Mouse (Mus musculus) lung, postnatal 0 days (tissue): ENCODE measurements around the gene Bhlha15. TPM values are rescaled to one million over a fixed set of nuclear protein-coding genes. Genes with fewer than 3 reads are reported as not detected.

Experiments used
- ATAC-seq: fragments of 200-750 bp; cut with Nextera tagmentation; 2 replicates; pipeline ENCODE4 v1.8.0; 2017; ENCODE audit warnings: moderate library complexity
- DNase-seq: peaks from one replicate; pipeline ENCODE4 v3.0.0-alpha.2; 2016; ENCODE audit warnings: low spot score
- H3K27ac ChIP-seq: fragments of 300-500 bp; sonication (generic); 2 replicates; pipeline ENCODE4 v1.5.1; 2014; ENCODE audit warnings: antibody characterized with exemption, mild to moderate bottlenecking, low read length, mixed read lengths
- H3K27me3 ChIP-seq: fragments of 300-500 bp; sonication (generic); replicated peaks from 2 replicates; pipeline ENCODE4 v1.6.1; 2014; ENCODE audit warnings: low read length, mixed read lengths; ENCODE audit not compliant: insufficient read depth
- H3K36me3 ChIP-seq: fragments of 300-500 bp; sonication (generic); 2 replicates; pipeline ENCODE4 v1.6.1; 2014; ENCODE audit warnings: low read length, mixed read lengths; ENCODE audit not compliant: insufficient read depth
- H3K4me1 ChIP-seq: fragments of 300-500 bp; sonication (generic); 2 replicates; pipeline ENCODE4 v1.6.1; 2014; ENCODE audit warnings: antibody characterized with exemption, low read depth, low read length, mixed read lengths; ENCODE audit not compliant: insufficient read depth
- H3K4me2 ChIP-seq: fragments of 300-500 bp; sonication (generic); replicated peaks from 2 replicates; pipeline ENCODE4 v1.6.1; 2014; ENCODE audit warnings: low read depth, mild to moderate bottlenecking, low read length, moderate library complexity, mixed read lengths
- H3K4me3 ChIP-seq: fragments of 300-500 bp; sonication (generic); 2 replicates; pipeline ENCODE4 v1.5.1; 2014; ENCODE audit warnings: low read depth, low read length
- H3K9ac ChIP-seq: fragments of 300-500 bp; sonication (generic); replicated peaks from 2 replicates; pipeline ENCODE4 v1.6.1; 2014; ENCODE audit warnings: low read depth, mild to moderate bottlenecking
- H3K9me3 ChIP-seq: fragments of 300-500 bp; sonication (generic); 2 replicates; pipeline ENCODE4 v1.6.1; 2016; ENCODE audit warnings: low read length, mixed read lengths
- CTCF ChIP-seq: IDR thresholded peaks from 2 replicates; pipeline ENCODE4 v1.5.1; 2016; ENCODE audit warnings: antibody characterized with exemption, mild to moderate bottlenecking
- EP300 ChIP-seq: IDR thresholded peaks from 2 replicates; pipeline ENCODE4 v1.6.1; 2016; ENCODE audit warnings: antibody characterized with exemption, mild to moderate bottlenecking, control low read depth
- WGBS: fragments of 180-500 bp; shearing (Covaris S2); extraction: QIAGEN DNeasy Blood & Tissue Kit; methylation state at CpG from one replicate; pipeline ENCODE4 v1.1.7; 2014; 5-methylcytosine and 5-hydroxymethylcytosine counted together
- polyA plus RNA-seq: library from polyadenylated mRNA; unstranded; fragments of >200 nt; fragmentation: Nextera tagmentation; extraction: Ambion mirVana; gene quantifications from 2 replicates; pipeline ENCODE4 v1.2.1, GENCODE M21; 2015

Bhlha15 gene
- polyA plus RNA-seq = 0.20 TPM in 1 of 2 replicates, not detected in the other

DNA sequence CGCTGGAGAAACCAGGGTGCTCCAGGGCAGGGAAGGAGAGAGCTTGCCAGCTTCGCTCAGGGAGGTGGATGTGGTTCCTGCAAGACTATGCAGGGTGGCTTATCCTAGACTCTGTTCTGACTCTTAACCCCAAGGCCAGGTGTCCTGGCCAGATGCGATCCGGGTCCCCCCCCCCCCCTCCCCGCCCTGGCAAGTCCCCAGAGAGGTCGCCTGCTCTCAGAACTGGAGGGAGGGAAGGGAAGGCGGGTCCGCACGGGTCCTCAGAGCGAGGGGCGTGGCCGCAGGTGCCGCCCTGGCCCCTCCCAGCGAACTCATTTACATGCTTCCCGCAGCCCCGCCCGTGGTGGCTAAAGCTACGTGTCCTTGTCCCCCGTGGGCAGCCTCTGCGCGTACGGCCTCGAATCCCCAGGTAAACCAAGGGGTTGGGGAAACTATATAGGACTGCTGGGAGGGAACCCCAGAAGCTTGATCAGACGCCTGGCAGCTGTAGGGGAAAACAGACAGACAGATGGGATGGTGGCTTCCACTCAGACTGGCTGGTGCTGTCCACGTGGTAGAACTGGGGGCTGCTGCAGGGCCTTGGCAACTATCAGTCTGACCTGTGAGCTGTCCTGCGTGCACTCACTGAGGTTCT, at the start of gene Bhlha15:
Gene Bhlha15, plus strand, starts transcription at position 337 of the 634 bp plus-strand sequence.
- DNase-seq = peak; percentile 80
- H3K9ac ChIP-seq = no peak within 1 kb of the TSS

DNA sequence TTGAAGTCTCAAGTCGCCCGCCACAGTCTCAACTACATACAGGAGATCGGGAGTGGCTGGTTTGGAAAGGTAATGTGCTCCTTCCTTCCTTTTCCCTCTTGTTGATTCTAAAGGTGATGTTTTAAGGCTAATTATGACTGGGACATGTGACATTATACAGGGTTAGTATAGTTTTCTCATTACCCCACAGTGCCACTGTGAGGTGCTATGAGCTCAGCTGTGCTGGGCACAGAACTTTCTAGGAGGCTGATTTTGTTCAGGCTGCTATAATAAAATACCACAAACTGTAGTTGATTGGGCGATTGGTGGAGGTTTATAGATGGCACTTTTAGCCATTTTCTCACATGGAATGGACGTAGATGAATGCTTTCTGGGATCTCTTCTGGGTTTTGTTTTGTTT, 46.6 kb upstream of the Bhlha15 start:
- Histone ChIP-seq H3K27ac (no peak overlapping the region), H3K4me1 (no peaks in the 10 kb centered on the region), H3K9ac (no peak overlapping the region), H3K27me3 (no peaks in the 10 kb centered on the region), H3K4me3 (no peak overlapping the region), H3K36me3 (peaks cover under 1% of the 10 kb centered on the region; the same call in 1 of the 2 replicates), H3K4me2 (no peak overlapping the region), H3K9me3 (no peaks in the 10 kb centered on the region)
- DNase-seq (no peak), ATAC-seq (no peak)
- 92% methylated on average over 5 of the region's 5 CpGs for WGBS
- no peak for TF ChIP-seq EP300
- peak; percentile 60 for TF ChIP-seq CTCF

More for the DNA sequence above, at the start of gene Bhlha15:
- ATAC-seq = peak; percentile 78
- Histone ChIP-seq H3K4me2 (peak within 1 kb of the TSS; percentile 46), H3K4me3 (no peak within 1 kb of the TSS), H3K4me1 (peaks cover 4% of the 10 kb centered on the region; the same call in 1 of the 2 replicates), H3K27ac (no peak within 1 kb of the TSS), H3K36me3 (no peaks in the 10 kb centered on the region), H3K27me3 (no peaks in the 10 kb centered on the region), H3K9me3 (no peaks in the 10 kb centered on the region)
- no peak for TF ChIP-seq CTCF
- 7% methylated on average over 19 of the region's 26 CpGs for WGBS

GRCm38 (mm10) chr5:144146898-144147297, 43.2 kb upstream of the Bhlha15 start:
- Histone ChIP-seq H3K4me2 (no peak overlapping the region), H3K4me3 (no peak overlapping the region), H3K27ac (no peak overlapping the region; the same call in 1 of the 2 replicates), H3K9me3 (no peaks in the 10 kb centered on the region), H3K27me3 (no peaks in the 10 kb centered on the region), H3K36me3 (peaks cover 6% of the 10 kb centered on the region; the same call in 1 of the 2 replicates), H3K4me1 (peaks cover 5% of the 10 kb centered on the region; the same call in 1 of the 2 replicates), H3K9ac (no peak overlapping the region)
- ATAC-seq (no peak), DNase-seq (peak; percentile 49)
- no peak for TF ChIP-seq CTCF
- TF ChIP-seq EP300 = peak; percentile 91

DNA sequence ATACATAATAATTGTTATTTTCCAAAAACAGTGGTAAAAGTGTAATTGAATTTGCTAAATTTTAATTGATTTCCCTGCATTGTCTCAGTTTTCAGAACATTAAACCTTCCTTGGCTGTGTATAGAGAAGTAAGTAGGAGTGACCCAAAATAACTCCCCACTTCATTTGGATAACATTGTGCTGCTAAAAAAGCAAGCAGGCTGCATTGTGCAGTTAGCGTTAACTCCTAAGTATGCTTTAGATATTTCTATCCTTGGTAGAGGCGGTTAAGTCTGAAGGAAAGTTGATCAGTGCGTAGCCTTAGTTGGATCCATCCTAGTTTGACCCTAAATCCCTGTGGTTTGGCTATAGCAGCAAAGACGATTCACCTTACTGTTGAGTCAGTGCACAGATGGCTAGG, 40.6 kb upstream of the Bhlha15 start:
- H3K36me3 ChIP-seq = peaks cover 6% of the 10 kb centered on the region; the same call in 1 of the 2 replicates
- 96% methylated on average over 4 of the region's 4 CpGs for WGBS
- H3K4me2 ChIP-seq = no peak overlapping the region
- no peak for DNase-seq
- H3K27me3 ChIP-seq = no peaks in the 10 kb centered on the region
- H3K9ac ChIP-seq = no peak overlapping the region
- no peak overlapping the region for H3K4me3 ChIP-seq
- TF ChIP-seq CTCF (no peak), EP300 (no peak)
- no peaks in the 10 kb centered on the region for H3K9me3 ChIP-seq
- no peak for ATAC-seq
- H3K27ac ChIP-seq = no peak overlapping the region
- H3K4me1 ChIP-seq = peaks cover 5% of the 10 kb centered on the region; the same call in 1 of the 2 replicates

DNA sequence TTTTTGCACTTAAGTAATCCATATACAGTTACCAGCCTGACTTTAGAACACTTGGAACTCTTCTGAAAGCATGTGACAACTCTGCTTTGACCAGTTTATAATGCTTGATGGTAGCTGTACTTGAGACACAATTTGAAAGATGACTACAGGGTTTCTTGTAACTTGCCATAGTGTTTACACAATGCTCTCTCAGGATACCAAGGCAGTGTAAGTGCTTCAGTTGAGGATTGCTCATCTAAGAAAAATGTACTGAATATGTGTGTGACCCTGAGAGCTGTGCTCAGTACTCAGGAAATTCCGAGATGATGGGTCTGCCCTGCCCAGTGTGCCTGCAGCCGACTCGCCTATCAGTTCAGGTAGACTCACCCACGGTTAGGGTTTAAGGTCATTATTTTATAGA, 38.8 kb upstream of the Bhlha15 start:
- peak; percentile 94 for ATAC-seq
- H3K9me3 ChIP-seq = no peaks in the 10 kb centered on the region
- H3K36me3 ChIP-seq = 0 out of 2 replicates have a peak, but pooled peaks cover 6% of the 10 kb centered on the region
- TF ChIP-seq CTCF (no peak), EP300 (peak; percentile 98)
- H3K27me3 ChIP-seq = no peaks in the 10 kb centered on the region
- no peak overlapping the region for H3K9ac ChIP-seq
- peak; percentile 84 for DNase-seq
- H3K4me2 ChIP-seq = no peak overlapping the region
- peak overlapping the region; percentile 72 for H3K27ac ChIP-seq
- peaks cover 5% of the 10 kb centered on the region; the same call in 1 of the 2 replicates for H3K4me1 ChIP-seq
- WGBS = 63% methylated on average over 4 of the region's 4 CpGs
- no peak overlapping the region for H3K4me3 ChIP-seq

- no peaks in the 10 kb centered on the region for H3K36me3 ChIP-seq
- ATAC-seq = no peak
- peak; percentile 75 for DNase-seq
- WGBS = 22% methylated on average over 7 of the region's 7 CpGs
- H3K9ac ChIP-seq = no peak overlapping the region
- H3K4me2 ChIP-seq = no peak overlapping the region
- H3K9me3 ChIP-seq = no peaks in the 10 kb centered on the region
- peaks cover 5% of the 10 kb centered on the region; the same call in 1 of the 2 replicates for H3K4me1 ChIP-seq
- TF ChIP-seq EP300 (no peak), CTCF (peak; percentile 85)
- H3K27me3 ChIP-seq = no peaks in the 10 kb centered on the region
- H3K27ac ChIP-seq = no peak overlapping the region
- H3K4me3 ChIP-seq = no peak overlapping the region
These were observed 35.6 kb upstream of the Bhlha15 start for GRCm38 (mm10) chr5:144154528-144154927.
